Mouse (Mus musculus) forebrain, embryonic 12.5 days (tissue): Measurements from ENCODE around the gene Tekt1. TPM values are rescaled to one million over a fixed set of nuclear protein-coding genes. Genes with fewer than 3 reads are reported as not detected.

ENCODE experiments used
- ATAC-seq: fragments of 200-750 bp; cut with Nextera tagmentation; 2 replicates; pipeline ENCODE4 v1.8.0; 2017; ENCODE audit warnings: moderate TSS enrichment; ENCODE audit not compliant: low FRiP score
- H3K27ac ChIP-seq: fragments of 300-500 bp; sonication (generic); 2 replicates; pipeline ENCODE4 v1.5.1; 2016; ENCODE audit warnings: mild to moderate bottlenecking
- H3K27me3 ChIP-seq: fragments of 300-500 bp; sonication (generic); 2 replicates; pipeline ENCODE4 v1.6.1; 2016; ENCODE audit warnings: mild to moderate bottlenecking
- H3K36me3 ChIP-seq: fragments of 300-500 bp; sonication (generic); replicated peaks from 2 replicates; pipeline ENCODE4 v1.6.1; 2016; ENCODE audit warnings: mild to moderate bottlenecking
- H3K4me1 ChIP-seq: fragments of 300-500 bp; sonication (generic); 2 replicates; pipeline ENCODE4 v1.6.1; 2016
- H3K4me2 ChIP-seq: fragments of 300-500 bp; sonication (generic); 2 replicates; pipeline ENCODE4 v1.6.1; 2016; ENCODE audit warnings: mild to moderate bottlenecking, moderate library complexity
- H3K4me3 ChIP-seq: fragments of 300-500 bp; sonication (generic); replicated peaks from 2 replicates; pipeline ENCODE4 v1.5.1; 2016; ENCODE audit warnings: mild to moderate bottlenecking
- H3K9ac ChIP-seq: fragments of 300-500 bp; sonication (generic); 2 replicates; pipeline ENCODE4 v1.6.1; 2016; ENCODE audit warnings: mild to moderate bottlenecking
- H3K9me3 ChIP-seq: fragments of 300-500 bp; sonication (generic); 2 replicates; pipeline ENCODE4 v1.6.1; 2016
- WGBS: fragments of 180-500 bp; shearing (Covaris S2); methylation state at CpG from one replicate; pipeline ENCODE4 v1.1.7; 2016; 5-methylcytosine and 5-hydroxymethylcytosine counted together
- polyA plus RNA-seq: library from polyadenylated mRNA; unstranded; fragments of >200 nt; fragmentation: Nextera tagmentation; extraction: Ambion mirVana; gene quantifications from 2 replicates; pipeline ENCODE4 v1.2.1, GENCODE M21; 2016

Gene Tekt1
- polyA plus RNA-seq: 6.3 and 6.7 TPM in 2 replicates

- ATAC-seq: 0 out of 2 replicates have a peak, but pooled peaks have one; percentile 17
- peaks cover 6% of the 10 kb centered on the region for H3K4me1 ChIP-seq
- H3K4me3 ChIP-seq: peak within 1 kb of the TSS; percentile 47
- H3K9me3 ChIP-seq: no peaks in the 10 kb centered on the region
- H3K36me3 ChIP-seq: no peaks in the 10 kb centered on the region
- H3K4me2 ChIP-seq: peak within 1 kb of the TSS; percentile 74
- H3K9ac ChIP-seq: peak within 1 kb of the TSS; percentile 68
- no peak within 1 kb of the TSS for H3K27ac ChIP-seq
- H3K27me3 ChIP-seq: no peaks in the 10 kb centered on the region
- WGBS: 34% methylated on average over 10 of the region's 10 CpGs
Measured at GRCm38 (mm10) chr11:72362347-72362741, at the start of gene Tekt1. Gene Tekt1, minus strand, starts transcription at chr11:72362442.

DNA sequence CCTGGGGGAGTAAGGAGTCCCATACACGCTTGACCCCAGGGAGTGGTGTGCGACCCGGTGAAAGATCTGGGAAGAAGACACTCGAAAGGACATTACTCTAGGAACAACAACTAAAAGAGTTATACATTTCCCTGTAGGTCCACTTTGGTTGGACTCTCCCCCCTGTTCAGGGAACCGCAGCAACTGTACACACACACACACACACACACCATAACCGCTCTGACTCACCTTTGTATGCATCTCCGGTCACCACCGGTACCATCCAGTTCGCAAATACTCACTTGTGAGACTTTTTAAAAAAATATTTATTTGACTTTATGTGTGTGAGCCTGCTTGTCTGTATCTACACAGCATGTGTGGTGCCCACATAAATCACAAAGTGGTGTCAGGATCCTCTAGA is 49.7 kb upstream of the Tekt1 start:
- 30% methylated on average over 9 of the region's 9 CpGs for WGBS
- peak overlapping the region; percentile 100 for H3K4me2 ChIP-seq
- no peaks in the 10 kb centered on the region for H3K9me3 ChIP-seq
- no peak for ATAC-seq
- H3K27me3 ChIP-seq: peaks cover 69% of the 10 kb centered on the region
- peak overlapping the region; percentile 60 for H3K4me3 ChIP-seq
- H3K36me3 ChIP-seq: no peaks in the 10 kb centered on the region
- H3K27ac ChIP-seq: no peak overlapping the region
- H3K4me1 ChIP-seq: peaks cover 30% of the 10 kb centered on the region
- 0 out of 2 replicates have a peak overlapping the region, but pooled peaks have one; percentile 56 for H3K9ac ChIP-seq

DNA sequence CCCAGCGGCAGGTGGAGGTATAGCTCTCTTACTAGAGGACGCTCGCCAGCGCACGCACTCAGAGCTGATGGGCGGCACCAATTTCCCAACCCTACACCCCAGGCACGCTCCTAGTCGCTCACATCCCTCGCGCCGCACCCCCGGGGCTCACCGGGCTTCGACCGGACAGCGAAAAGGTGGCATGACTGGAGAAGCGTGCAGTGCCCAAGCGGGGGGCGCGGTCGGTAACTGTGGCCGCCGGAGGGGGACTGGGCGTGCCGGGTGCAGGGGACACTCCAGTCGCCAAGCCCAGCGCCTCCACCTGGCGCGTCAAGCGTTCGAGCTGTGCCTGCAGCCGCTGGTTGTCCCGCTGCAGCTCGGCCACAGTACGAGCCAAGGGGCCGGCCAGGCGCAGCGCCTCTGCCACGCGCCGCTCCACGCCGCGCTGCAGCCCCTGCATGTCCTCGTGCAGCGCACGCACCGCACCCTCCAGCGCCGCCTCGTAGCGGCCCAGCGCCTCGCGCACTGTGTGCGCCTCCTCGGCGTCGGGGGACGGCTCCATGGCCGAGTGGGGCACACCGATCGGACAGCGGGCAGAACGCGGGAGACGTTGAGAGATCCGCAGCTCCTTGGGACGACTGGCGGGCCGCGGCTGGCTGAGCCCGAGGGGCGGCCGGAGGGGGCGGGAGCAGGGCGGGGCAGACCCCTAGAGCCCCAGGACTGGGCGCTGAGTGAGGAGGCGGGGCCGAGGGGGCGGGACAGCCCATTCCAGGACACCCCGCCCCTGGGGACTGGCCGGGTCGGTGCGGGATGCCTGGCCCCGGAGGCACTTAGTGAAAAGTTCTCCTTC is 49.1 kb upstream of the Tekt1 start, which contains the start of gene Smtnl2:
Gene Smtnl2, minus strand, starts transcription at position 621 of the 829 bp plus-strand sequence.
- peak within 1 kb of the TSS; percentile 60 for H3K4me3 ChIP-seq
- no peak within 1 kb of the TSS for H3K27ac ChIP-seq
- ATAC-seq: peak; percentile 92
- peaks cover 72% of the 10 kb centered on the region for H3K27me3 ChIP-seq
- H3K9ac ChIP-seq: peak within 1 kb of the TSS; percentile 56
- peaks cover 27% of the 10 kb centered on the region for H3K4me1 ChIP-seq
- no peaks in the 10 kb centered on the region for H3K9me3 ChIP-seq
- under 1% methylated on average over 86 of the region's 86 CpGs for WGBS
- H3K4me2 ChIP-seq: peak within 1 kb of the TSS; percentile 100
- H3K36me3 ChIP-seq: no peaks in the 10 kb centered on the region

DNA sequence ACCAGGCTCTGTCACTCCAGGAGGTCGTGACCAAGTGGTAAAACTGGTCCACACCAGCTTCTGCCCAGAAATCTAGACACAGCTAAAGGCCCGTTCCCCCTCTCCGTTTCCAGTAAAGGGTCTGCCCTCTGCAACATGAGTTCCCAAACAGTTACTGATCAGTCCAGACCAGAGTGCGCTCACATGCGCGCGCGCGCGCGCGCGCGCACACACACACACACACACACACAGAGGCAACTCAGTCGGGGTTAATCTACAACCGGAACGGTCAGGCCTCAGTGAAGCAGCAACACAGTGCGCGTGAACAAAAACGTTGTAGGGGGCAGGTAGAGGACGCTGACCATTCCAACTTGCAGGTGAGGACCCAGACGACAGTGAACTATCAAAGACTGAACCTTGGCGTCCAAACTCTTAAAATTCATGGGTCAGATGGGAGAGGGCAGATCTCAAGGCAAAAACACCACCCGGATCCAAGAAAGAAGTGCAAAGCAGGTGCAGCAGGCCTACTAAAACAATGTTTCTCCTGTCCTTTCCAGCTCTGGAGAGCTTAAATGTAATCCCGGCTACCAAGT is 48.4 kb upstream of the Tekt1 start:
- under 1% methylated on average over 25 of the region's 25 CpGs for WGBS
- ATAC-seq: peak; percentile 27; the same call in 1 of the 2 replicates
- H3K36me3 ChIP-seq: no peaks in the 10 kb centered on the region
- H3K4me1 ChIP-seq: peaks cover 27% of the 10 kb centered on the region
- peak overlapping the region; percentile 100 for H3K4me2 ChIP-seq
- no peak overlapping the region for H3K27ac ChIP-seq
- peaks cover 72% of the 10 kb centered on the region for H3K27me3 ChIP-seq
- peak overlapping the region; percentile 60 for H3K4me3 ChIP-seq
- no peaks in the 10 kb centered on the region for H3K9me3 ChIP-seq
- H3K9ac ChIP-seq: peak overlapping the region; percentile 56

- peak overlapping the region; percentile 100 for H3K4me2 ChIP-seq
- no peak overlapping the region for H3K4me3 ChIP-seq
- 79% methylated on average over 12 of the region's 12 CpGs for WGBS
- H3K27me3 ChIP-seq: peaks cover 68% of the 10 kb centered on the region
- no peak overlapping the region for H3K9ac ChIP-seq
- no peak for ATAC-seq
- H3K27ac ChIP-seq: no peak overlapping the region
- peaks cover 27% of the 10 kb centered on the region for H3K4me1 ChIP-seq
- H3K36me3 ChIP-seq: no peaks in the 10 kb centered on the region
- no peaks in the 10 kb centered on the region for H3K9me3 ChIP-seq
Measured at GRCm38 (mm10) chr11:72409649-72410385, 47.6 kb upstream of the Tekt1 start.

DNA sequence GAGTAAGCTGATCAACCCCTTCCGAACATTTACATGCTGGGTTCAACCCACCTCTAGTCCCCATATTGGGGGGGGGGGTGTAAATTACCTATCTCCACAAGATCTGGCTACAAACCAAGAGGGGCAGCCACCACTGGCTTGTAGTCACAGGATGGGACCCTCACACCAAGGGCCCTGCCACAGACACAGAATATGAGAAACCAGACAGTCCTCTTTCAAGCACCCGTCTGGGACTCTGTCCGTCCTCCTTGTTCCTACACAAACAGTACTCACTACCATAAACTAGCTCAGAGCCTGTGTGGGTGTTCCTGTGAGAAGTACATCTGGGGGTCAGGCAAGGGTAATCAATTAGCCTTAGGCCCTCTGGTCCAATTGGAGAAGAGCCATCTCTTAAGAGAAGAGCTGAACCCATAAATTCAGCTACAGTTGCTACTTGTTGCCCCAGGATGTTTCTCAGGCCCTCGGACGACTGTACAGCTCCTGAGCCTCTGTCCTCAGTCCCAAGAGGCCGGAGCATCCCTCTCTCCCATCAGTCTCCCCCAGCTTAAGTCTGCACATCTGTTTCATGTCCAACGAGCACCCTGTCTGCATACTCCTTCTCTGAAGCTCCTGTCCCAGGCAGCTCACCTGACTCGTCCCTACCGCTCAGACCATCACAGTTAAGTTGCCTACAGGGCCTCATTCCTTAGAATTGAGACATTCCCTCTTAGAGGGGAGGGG is 46.4 kb upstream of the Tekt1 start:
- H3K36me3 ChIP-seq: no peaks in the 10 kb centered on the region
- no peak overlapping the region for H3K4me3 ChIP-seq
- ATAC-seq: no peak
- no peak overlapping the region for H3K9ac ChIP-seq
- peaks cover 27% of the 10 kb centered on the region for H3K4me1 ChIP-seq
- H3K27me3 ChIP-seq: peaks cover 62% of the 10 kb centered on the region
- no peak overlapping the region for H3K27ac ChIP-seq
- H3K4me2 ChIP-seq: no peak overlapping the region
- H3K9me3 ChIP-seq: no peaks in the 10 kb centered on the region
- WGBS: 66% methylated on average over 9 of the region's 9 CpGs

DNA sequence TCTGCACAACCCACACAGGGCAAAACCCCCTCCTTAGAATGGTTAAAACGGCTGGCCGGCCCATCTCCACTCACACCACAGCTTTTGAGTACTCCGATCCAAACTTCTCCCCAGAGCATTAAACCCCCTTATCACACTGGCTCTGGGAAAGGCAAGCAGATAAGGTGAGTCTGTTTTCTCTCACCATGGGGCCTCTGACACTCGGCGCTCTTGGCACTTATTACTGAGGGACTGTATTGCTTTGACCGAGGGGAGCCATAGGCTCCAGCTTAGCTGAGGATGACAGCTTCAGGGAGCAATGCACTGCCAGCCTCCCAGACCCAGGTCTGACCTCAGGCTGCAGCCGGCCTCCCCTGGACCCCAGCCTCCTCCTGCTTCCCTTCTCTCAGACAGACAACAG is 45.3 kb upstream of the Tekt1 start:
- H3K9me3 ChIP-seq: no peaks in the 10 kb centered on the region

DNA sequence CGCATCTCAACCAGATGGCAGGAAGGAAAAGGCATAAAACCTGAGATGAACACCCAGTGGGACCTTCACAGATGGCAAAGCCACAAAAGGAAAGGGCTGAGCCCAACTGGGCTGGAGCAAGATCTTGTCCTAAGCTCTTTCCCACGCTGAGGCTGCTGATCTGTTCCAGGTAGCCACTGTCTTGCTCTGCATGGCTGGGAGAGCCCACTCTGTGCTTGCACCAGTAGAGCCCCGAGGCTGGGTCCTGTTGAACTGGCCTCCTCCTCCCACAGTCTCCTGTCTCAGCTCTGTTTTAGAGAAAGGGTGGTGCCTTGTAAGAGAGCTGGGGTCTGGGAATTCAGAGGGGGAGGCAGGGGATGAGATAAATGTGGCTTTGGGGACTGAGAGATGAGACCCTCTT is 44.8 kb upstream of the Tekt1 start:
- Histone ChIP-seq H3K9ac (no peak overlapping the region), H3K9me3 (no peaks in the 10 kb centered on the region), H3K4me2 (no peak overlapping the region), H3K27ac (no peak overlapping the region), H3K4me3 (no peak overlapping the region), H3K4me1 (peaks cover 27% of the 10 kb centered on the region), H3K27me3 (peaks cover 47% of the 10 kb centered on the region), H3K36me3 (no peaks in the 10 kb centered on the region)
- 21% methylated on average over 3 of the region's 3 CpGs for WGBS
- no peak for ATAC-seq

More for the DNA sequence above, 45.3 kb upstream of the Tekt1 start:
- Histone ChIP-seq H3K27me3 (peaks cover 52% of the 10 kb centered on the region), H3K4me1 (peaks cover 27% of the 10 kb centered on the region), H3K27ac (no peak overlapping the region), H3K9ac (no peak overlapping the region), H3K4me3 (no peak overlapping the region), H3K36me3 (no peaks in the 10 kb centered on the region), H3K4me2 (no peak overlapping the region)
- 22% methylated on average over 7 of the region's 7 CpGs for WGBS
- no peak for ATAC-seq

GRCm38 (mm10) chr11:72406079-72406675 is 43.9 kb upstream of the Tekt1 start:
- Histone ChIP-seq H3K4me2 (no peak overlapping the region), H3K4me1 (peaks cover 21% of the 10 kb centered on the region), H3K9ac (no peak overlapping the region), H3K36me3 (no peaks in the 10 kb centered on the region), H3K9me3 (no peaks in the 10 kb centered on the region), H3K4me3 (no peak overlapping the region), H3K27ac (no peak overlapping the region), H3K27me3 (peaks cover 38% of the 10 kb centered on the region)
- WGBS: 72% methylated on average over 8 of the region's 8 CpGs
- ATAC-seq: no peak

GRCm38 (mm10) chr11:72405532-72405931 is 43.3 kb upstream of the Tekt1 start:
- ATAC-seq: no peak
- H3K4me1 ChIP-seq: peaks cover 14% of the 10 kb centered on the region
- H3K27me3 ChIP-seq: peaks cover 31% of the 10 kb centered on the region
- no peak overlapping the region for H3K4me3 ChIP-seq
- H3K36me3 ChIP-seq: no peaks in the 10 kb centered on the region
- no peak overlapping the region for H3K27ac ChIP-seq
- no peak overlapping the region for H3K9ac ChIP-seq
- 62% methylated on average over 4 of the region's 4 CpGs for WGBS
- H3K9me3 ChIP-seq: no peaks in the 10 kb centered on the region
- H3K4me2 ChIP-seq: no peak overlapping the region

- ATAC-seq: no peak
- Histone ChIP-seq H3K9me3 (no peaks in the 10 kb centered on the region), H3K36me3 (no peaks in the 10 kb centered on the region), H3K27me3 (0 out of 2 replicates have a peak, but pooled peaks cover 9% of the 10 kb centered on the region), H3K4me3 (no peak overlapping the region), H3K9ac (no peak overlapping the region), H3K4me2 (no peak overlapping the region), H3K27ac (no peak overlapping the region), H3K4me1 (peaks cover 5% of the 10 kb centered on the region; the same call in 1 of the 2 replicates)
- WGBS: 95% methylated on average over 12 of the region's 12 CpGs
Measured at GRCm38 (mm10) chr11:72402969-72403368, 40.7 kb upstream of the Tekt1 start.
